Mouse (Mus musculus): ENCODE measurements around the gene Fth1.

Fth1 gene

GRCm38 (mm10) chr19:9992011-9992958 is 11.9 kb downstream of the Fth1 start:
- no peak for DNase-seq (ENCODE audit: low spot score in 2 of 2)

- DNase-seq (ENCODE audit: low spot score in 2 of 2), result peak; percentile 63 to 75
These were observed 12.7 kb downstream of the Fth1 start for GRCm38 (mm10) chr19:9993036-9993656.

- no peak for DNase-seq (ENCODE audit: low spot score in 2 of 2)
These were observed 17.0 kb downstream of the Fth1 start for GRCm38 (mm10) chr19:9997204-9998062.

- DNase-seq (ENCODE audit: low spot score in 2 of 2), result no peak
These were observed 17.6 kb downstream of the Fth1 start for GRCm38 (mm10) chr19:9998063-9998416.

GRCm38 (mm10) chr19:9998736-9999486 is 18.5 kb downstream of the Fth1 start:
- no peak for DNase-seq (ENCODE audit: low spot score in 2 of 2)

GRCm38 (mm10) chr19:10000330-10000729 is 19.9 kb downstream of the Fth1 start:
- no peak for DNase-seq (ENCODE audit: low spot score in 2 of 2)

GRCm38 (mm10) chr19:10001206-10001969 is 21.0 kb downstream of the Fth1 start, which contains the start of the genes Best1 and Rab3il1:
TSS of gene Best1 (minus strand) at chr19:10001633.
TSS of gene Rab3il1 (plus strand) at chr19:10001669.
- no peak for DNase-seq (ENCODE audit: low spot score in 2 of 2)

- no peak for DNase-seq (ENCODE audit: low spot score in 2 of 2)
These were observed 23.3 kb downstream of the Fth1 start for GRCm38 (mm10) chr19:10003696-10004095.

- no peak for DNase-seq (ENCODE audit: low spot score in 2 of 2)
These were observed 31.0 kb downstream of the Fth1 start for GRCm38 (mm10) chr19:10011408-10011807.

GRCm38 (mm10) chr19:10012827-10013278 is 32.5 kb downstream of the Fth1 start:
- no peak for DNase-seq (ENCODE audit: low spot score in 2 of 2)

GRCm38 (mm10) chr19:10013348-10013747 is 33.0 kb downstream of the Fth1 start:
- DNase-seq (ENCODE audit: low spot score in 2 of 2), result no peak

- DNase-seq (ENCODE audit: low spot score in 2 of 2), result no peak
These were observed 33.5 kb downstream of the Fth1 start for GRCm38 (mm10) chr19:10013913-10014312.

GRCm38 (mm10) chr19:10014824-10015223 is 34.4 kb downstream of the Fth1 start:
- no peak for DNase-seq (ENCODE audit: low spot score in 2 of 2)

GRCm38 (mm10) chr19:10015442-10015841 is 35.0 kb downstream of the Fth1 start:
- DNase-seq (ENCODE audit: low spot score in 2 of 2), result no peak

- DNase-seq (ENCODE audit: low spot score in 2 of 2), result no peak
These were observed 35.8 kb downstream of the Fth1 start for GRCm38 (mm10) chr19:10016151-10016550.

GRCm38 (mm10) chr19:10017637-10018526 is 37.5 kb downstream of the Fth1 start:
- DNase-seq (ENCODE audit: low spot score in 2 of 2), result peak; percentile 72 to 74

GRCm38 (mm10) chr19:10018527-10018818 is 38.1 kb downstream of the Fth1 start:
- DNase-seq (ENCODE audit: low spot score in 2 of 2), result no peak

GRCm38 (mm10) chr19:10019214-10019760 is 38.9 kb downstream of the Fth1 start:
- no peak for DNase-seq (ENCODE audit: low spot score in 2 of 2)

- no peak for DNase-seq (ENCODE audit: low spot score in 2 of 2)
These were observed 41.6 kb downstream of the Fth1 start for GRCm38 (mm10) chr19:10021981-10022380.

All from frontal cortex, postnatal 14 days (tissue).